Mouse (Mus musculus): Measurements from ENCODE around the gene Olfr552. TPM values are rescaled to one million over a fixed set of nuclear protein-coding genes. Genes with fewer than 3 reads are reported as not detected.
"Not testable (repeated sequence)": the region's sequence is repeated elsewhere in the genome, so short reads cannot be mapped to it uniquely, and the experiment has no call there.

The Olfr552 gene
- total and polyA plus RNA-seq, 2 experiments from 2014 or later: not detected

DNA sequence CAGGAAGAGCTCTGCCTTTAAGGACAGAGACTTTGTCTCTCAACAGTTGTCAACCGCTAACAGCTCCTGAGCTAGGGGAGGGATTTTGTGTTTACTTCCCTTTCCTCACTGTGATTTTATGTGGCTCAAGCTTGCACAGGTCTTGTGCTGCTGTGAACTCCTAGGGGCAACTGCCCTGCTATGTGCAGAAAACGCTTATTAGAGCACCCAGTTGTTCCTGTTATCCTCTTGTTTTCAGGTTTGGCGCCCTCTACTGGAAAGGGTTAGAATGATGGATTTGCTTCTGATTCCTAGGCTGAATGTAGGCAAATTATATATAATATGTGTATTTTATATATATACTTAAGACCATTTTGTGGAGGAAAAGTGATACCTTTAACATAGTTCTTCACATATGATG, 39.1 kb downstream of the Olfr552 start:
- Histone ChIP-seq H3K9ac (replicated peaks; ENCODE audit: low read length, poor library complexity, severe bottlenecking) (no peak overlapping the region), H3K27ac (ENCODE audit: low read depth, low read length) (no peak overlapping the region), H3K27me3 (ENCODE audit: insufficient read depth, low read length) (no peaks in the 10 kb centered on the region), H3K4me3 (ENCODE audit: low read depth, low read length) (no peak overlapping the region), H3K4me2 (ENCODE audit: low read depth, low read length, poor library complexity, severe bottlenecking) (no peak overlapping the region), H3K36me3 (ENCODE audit: insufficient read depth, low read length) (no peaks in the 10 kb centered on the region), H3K4me1 (ENCODE audit: insufficient read depth, low read length) (no peaks in the 10 kb centered on the region), H3K9me3 (ENCODE audit: low read length) (no peaks in the 10 kb centered on the region)
- 29% methylated on average over 3 of the region's 3 CpGs for WGBS
- ATAC-seq (ENCODE audit: low FRiP score) (no peak), DNase-seq (ENCODE audit: low spot score) (peak; percentile 4)
- peak; percentile 58 for TF ChIP-seq CTCF (IDR thresholded peaks at IDR 0.05)

DNA sequence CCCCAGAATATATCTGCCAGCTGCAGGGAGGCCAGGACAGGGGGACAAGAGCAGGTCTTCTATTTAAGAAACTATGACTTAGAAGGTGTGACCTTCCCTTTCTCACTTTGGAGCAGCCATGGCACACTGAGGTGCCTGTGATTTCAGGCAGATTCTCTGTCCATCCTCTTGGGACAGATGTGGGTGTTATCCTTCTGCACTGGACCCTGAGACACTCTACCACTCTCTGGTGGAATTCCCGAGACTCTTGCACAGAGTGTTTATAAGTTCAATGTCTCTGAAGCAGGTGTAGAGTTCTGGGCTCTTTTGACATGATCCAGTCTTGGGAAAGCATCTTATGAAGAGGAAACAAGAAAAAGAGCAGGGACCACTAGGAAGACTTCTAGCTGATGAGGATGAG, 40.6 kb downstream of the Olfr552 start, which contains the start of gene Olfr554:
Gene Olfr554, plus strand, starts transcription at position 301 of the 400 bp plus-strand sequence.
- no peak for TF ChIP-seq CTCF (IDR thresholded peaks at IDR 0.05)
- H3K9me3 ChIP-seq (ENCODE audit: low read length): no peaks in the 10 kb centered on the region
- no peaks in the 10 kb centered on the region for H3K4me1 ChIP-seq (ENCODE audit: insufficient read depth, low read length)
- no peak within 1 kb of the TSS for H3K9ac ChIP-seq (replicated peaks; ENCODE audit: low read length, poor library complexity, severe bottlenecking)
- no peaks in the 10 kb centered on the region for H3K36me3 ChIP-seq (ENCODE audit: insufficient read depth, low read length)
- whole genome bisulfite sequencing: 84% methylated on average over 1 of the region's 1 CpGs
- no peaks in the 10 kb centered on the region for H3K27me3 ChIP-seq (ENCODE audit: insufficient read depth, low read length)
- no peak within 1 kb of the TSS for H3K4me2 ChIP-seq (ENCODE audit: low read depth, low read length, poor library complexity, severe bottlenecking)
- ATAC-seq (ENCODE audit: low FRiP score): no peak
- no peak within 1 kb of the TSS for H3K27ac ChIP-seq (ENCODE audit: low read depth, low read length)
- no peak for DNase-seq (ENCODE audit: low spot score)
- H3K4me3 ChIP-seq (ENCODE audit: low read depth, low read length): no peak within 1 kb of the TSS

DNA sequence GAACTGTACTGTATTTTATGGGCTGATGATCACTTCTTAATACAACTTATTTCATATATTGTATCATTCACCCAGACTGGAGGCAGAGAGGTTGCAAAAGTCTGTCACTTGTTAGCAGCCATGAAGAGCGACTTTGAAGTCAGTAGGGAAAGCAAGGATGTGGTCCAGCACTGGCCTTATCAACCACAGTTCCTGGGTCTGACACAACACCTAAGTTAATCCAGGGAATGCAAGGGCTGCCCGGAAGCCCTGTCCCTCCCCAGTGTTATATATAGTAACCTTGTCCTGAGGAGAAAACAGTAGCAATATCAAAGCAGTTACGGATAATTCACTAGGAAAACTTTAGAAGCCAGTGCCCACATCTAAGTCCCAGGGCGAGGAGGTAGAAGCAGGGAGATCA, 47.4 kb downstream of the Olfr552 start:
- ATAC-seq (ENCODE audit: low FRiP score); H3K9ac ChIP-seq (replicated peaks; ENCODE audit: low read length, poor library complexity, severe bottlenecking); H3K36me3 ChIP-seq (ENCODE audit: insufficient read depth, low read length); H3K4me1 ChIP-seq (ENCODE audit: insufficient read depth, low read length); H3K4me3 ChIP-seq (ENCODE audit: low read depth, low read length); H3K27ac ChIP-seq (ENCODE audit: low read depth, low read length); DNase-seq (ENCODE audit: low spot score); H3K9me3 ChIP-seq (ENCODE audit: low read length); H3K27me3 ChIP-seq (ENCODE audit: insufficient read depth, low read length); H3K4me2 ChIP-seq (ENCODE audit: low read depth, low read length, poor library complexity, severe bottlenecking): not testable (repeated sequence)
- 87% methylated on average over 3 of the region's 4 CpGs for WGBS

Other genes with a start within 250 kb of the Olfr552 start
- 31.2 and 35.6 TPM in 2 replicates for gene Rrm1, start 156.1 kb upstream of the Olfr552 start, total RNA-seq (2014; rRNA removed)
- 25.0 and 26.1 TPM in 2 replicates for gene Rrm1, start 156.1 kb upstream of the Olfr552 start, polyA plus RNA-seq (2015; fragmentation: Nextera tagmentation; extraction: Ambion mirVana)
- gene Olfr543, start 116.1 kb upstream of the Olfr552 start, total RNA-seq (2014; rRNA removed): not detected in 2 replicates
- gene Olfr543, start 116.1 kb upstream of the Olfr552 start, polyA plus RNA-seq (2015; fragmentation: Nextera tagmentation; extraction: Ambion mirVana): 0.29 and 0.38 TPM in 2 replicates
- not detected in 2 replicates for gene Olfr544, start 109.5 kb upstream of the Olfr552 start, total RNA-seq (2014; rRNA removed)
- 0.12 TPM in 1 of 2 replicates, not detected in the other for gene Olfr544, start 109.5 kb upstream of the Olfr552 start, polyA plus RNA-seq (2015; fragmentation: Nextera tagmentation; extraction: Ambion mirVana)
- gene Olfr545, start 98.2 kb upstream of the Olfr552 start, total RNA-seq (2014; rRNA removed): not detected in 2 replicates
- 0.07 and 0.17 TPM in 2 replicates for gene Olfr545, start 98.2 kb upstream of the Olfr552 start, polyA plus RNA-seq (2015; fragmentation: Nextera tagmentation; extraction: Ambion mirVana)
- not detected in 2 replicates for gene Olfr547, start 63.0 kb upstream of the Olfr552 start, total RNA-seq (2014; rRNA removed)
- gene Olfr547, start 63.0 kb upstream of the Olfr552 start, polyA plus RNA-seq (2015; fragmentation: Nextera tagmentation; extraction: Ambion mirVana): not detected in 2 replicates
- not detected in 2 replicates for gene Olfr548-ps1, start 56.9 kb upstream of the Olfr552 start, total RNA-seq (2014; rRNA removed)
- not detected in 2 replicates for gene Olfr548-ps1, start 56.9 kb upstream of the Olfr552 start, polyA plus RNA-seq (2015; fragmentation: Nextera tagmentation; extraction: Ambion mirVana)
- gene Olfr549, start 47.9 kb upstream of the Olfr552 start, total RNA-seq (2014; rRNA removed): not detected in 2 replicates
- gene Olfr549, start 47.9 kb upstream of the Olfr552 start, polyA plus RNA-seq (2015; fragmentation: Nextera tagmentation; extraction: Ambion mirVana): not detected in 2 replicates
- gene Trim21, start 32.3 kb upstream of the Olfr552 start, total RNA-seq (2014; rRNA removed): 2.1 and 3.8 TPM in 2 replicates
- gene Trim21, start 32.3 kb upstream of the Olfr552 start, polyA plus RNA-seq (2015; fragmentation: Nextera tagmentation; extraction: Ambion mirVana): 0.27 and 0.42 TPM in 2 replicates
- gene Olfr550, start 26.3 kb upstream of the Olfr552 start, total RNA-seq (2014; rRNA removed): not detected in 2 replicates
- gene Olfr550, start 26.3 kb upstream of the Olfr552 start, polyA plus RNA-seq (2015; fragmentation: Nextera tagmentation; extraction: Ambion mirVana): not detected in 2 replicates
- not detected in 2 replicates for gene Olfr551, start 5.9 kb upstream of the Olfr552 start, total RNA-seq (2014; rRNA removed)
- not detected in 2 replicates for gene Olfr551, start 5.9 kb upstream of the Olfr552 start, polyA plus RNA-seq (2015; fragmentation: Nextera tagmentation; extraction: Ambion mirVana)
- not detected in 2 replicates for gene Olfr553, start 20.4 kb downstream of the Olfr552 start, total RNA-seq (2014; rRNA removed)
- gene Olfr553, start 20.4 kb downstream of the Olfr552 start, polyA plus RNA-seq (2015; fragmentation: Nextera tagmentation; extraction: Ambion mirVana): not detected in 2 replicates
- not detected in 2 replicates for gene Olfr554, start 40.7 kb downstream of the Olfr552 start, total RNA-seq (2014; rRNA removed)
- gene Olfr554, start 40.7 kb downstream of the Olfr552 start, polyA plus RNA-seq (2015; fragmentation: Nextera tagmentation; extraction: Ambion mirVana): not detected in 2 replicates
- gene Olfr555, start 61.1 kb downstream of the Olfr552 start, total RNA-seq (2014; rRNA removed): not detected in 2 replicates
- gene Olfr555, start 61.1 kb downstream of the Olfr552 start, polyA plus RNA-seq (2015; fragmentation: Nextera tagmentation; extraction: Ambion mirVana): not detected in 2 replicates
- not detected in 2 replicates for gene Olfr556, start 67.1 kb downstream of the Olfr552 start, total RNA-seq (2014; rRNA removed)
- gene Olfr556, start 67.1 kb downstream of the Olfr552 start, polyA plus RNA-seq (2015; fragmentation: Nextera tagmentation; extraction: Ambion mirVana): not detected in 2 replicates
- 6.9 and 7.1 TPM in 2 replicates for gene Trim68, start 89.6 kb downstream of the Olfr552 start, total RNA-seq (2014; rRNA removed)
- 4.9 and 5.7 TPM in 2 replicates for gene Trim68, start 89.6 kb downstream of the Olfr552 start, polyA plus RNA-seq (2015; fragmentation: Nextera tagmentation; extraction: Ambion mirVana)
- not detected in 2 replicates for gene Olfr557, start 98.1 kb downstream of the Olfr552 start, total RNA-seq (2014; rRNA removed)
- gene Olfr557, start 98.1 kb downstream of the Olfr552 start, polyA plus RNA-seq (2015; fragmentation: Nextera tagmentation; extraction: Ambion mirVana): not detected in 2 replicates
- 0.05 and 0.16 TPM in 2 replicates for gene Olfr558, start 104.4 kb downstream of the Olfr552 start, total RNA-seq (2014; rRNA removed)
- gene Olfr558, start 104.4 kb downstream of the Olfr552 start, polyA plus RNA-seq (2015; fragmentation: Nextera tagmentation; extraction: Ambion mirVana): not detected in 2 replicates
- gene Olfr33, start 121.3 kb downstream of the Olfr552 start, total RNA-seq (2014; rRNA removed): not detected in 2 replicates
- not detected in 2 replicates for gene Olfr33, start 121.3 kb downstream of the Olfr552 start, polyA plus RNA-seq (2015; fragmentation: Nextera tagmentation; extraction: Ambion mirVana)
- not detected in 2 replicates for gene Olfr559, start 129.7 kb downstream of the Olfr552 start, total RNA-seq (2014; rRNA removed)
- gene Olfr559, start 129.7 kb downstream of the Olfr552 start, polyA plus RNA-seq (2015; fragmentation: Nextera tagmentation; extraction: Ambion mirVana): not detected in 2 replicates
- gene Olfr560, start 161.6 kb downstream of the Olfr552 start, total RNA-seq (2014; rRNA removed): not detected in 2 replicates
- gene Olfr560, start 161.6 kb downstream of the Olfr552 start, polyA plus RNA-seq (2015; fragmentation: Nextera tagmentation; extraction: Ambion mirVana): not detected in 2 replicates
- not detected in 2 replicates for gene Olfr78, start 161.7 kb downstream of the Olfr552 start, total RNA-seq (2014; rRNA removed)
- gene Olfr78, start 161.7 kb downstream of the Olfr552 start, polyA plus RNA-seq (2015; fragmentation: Nextera tagmentation; extraction: Ambion mirVana): 0.09 and 0.10 TPM in 2 replicates
- not detected in 2 replicates for gene Olfr561, start 173.5 kb downstream of the Olfr552 start, total RNA-seq (2014; rRNA removed)
- 0.06 TPM in 1 of 2 replicates, not detected in the other for gene Olfr561, start 173.5 kb downstream of the Olfr552 start, polyA plus RNA-seq (2015; fragmentation: Nextera tagmentation; extraction: Ambion mirVana)
- not detected in 2 replicates for gene Olfr564, start 205.7 kb downstream of the Olfr552 start, total RNA-seq (2014; rRNA removed)
- not detected in 2 replicates for gene Olfr564, start 205.7 kb downstream of the Olfr552 start, polyA plus RNA-seq (2015; fragmentation: Nextera tagmentation; extraction: Ambion mirVana)